Mouse (Mus musculus): ENCODE measurements around the gene Gsg1l2.

Gene Gsg1l2

GRCm38 (mm10) chr11:67820221-67820620 lies 45.8 kb downstream of the Gsg1l2 start:
- DNase-seq: peak in 1 of 2 experiments; percentile 17

GRCm38 (mm10) chr11:67821560-67821959 lies 47.2 kb downstream of the Gsg1l2 start:
- DNase-seq: peak; percentile 49 to 51

- DNase-seq: no peak
Observed at GRCm38 (mm10) chr11:67828360-67829059, 54.1 kb downstream of the Gsg1l2 start.

GRCm38 (mm10) chr11:67829530-67829929 lies 55.1 kb downstream of the Gsg1l2 start:
- no peak for DNase-seq

- no peak for DNase-seq
Observed at GRCm38 (mm10) chr11:67831820-67832219, 57.4 kb downstream of the Gsg1l2 start.

GRCm38 (mm10) chr11:67835408-67836078 lies 61.1 kb downstream of the Gsg1l2 start:
- DNase-seq: no peak

Measured in cerebellum, postnatal 36 days (tissue).